Mouse (Mus musculus): ENCODE data around the gene Rabep1. TPM values are rescaled to one million over a fixed set of nuclear protein-coding genes. Genes with fewer than 3 reads are reported as not detected.

Gene Rabep1
- polyA plus RNA-seq, 1 experiment from 2014 or later, result 33.0 TPM

DNA sequence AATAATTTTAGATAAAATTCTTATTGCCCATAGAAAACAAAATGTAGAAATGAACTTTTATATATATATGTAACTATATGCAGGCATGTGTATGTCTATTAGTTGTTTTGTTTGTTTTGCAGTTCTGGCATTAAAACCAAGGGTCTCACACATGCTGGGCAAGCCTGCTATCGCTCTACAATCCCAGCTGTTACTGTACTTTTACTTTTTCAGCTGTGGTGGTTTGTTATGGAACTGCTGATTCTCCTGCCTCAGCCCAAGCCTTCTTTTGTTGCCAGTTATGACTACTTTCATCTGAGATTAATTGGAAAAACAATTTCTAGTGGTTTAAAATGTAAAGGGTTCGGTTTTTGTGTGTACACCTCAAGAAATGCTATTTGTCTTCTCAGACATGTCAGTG is 20.6 kb downstream of the Rabep1 start:
- H3K4me1 ChIP-seq (ENCODE audit: control insufficient read depth, insufficient read depth, low read length), result no peaks in the 10 kb centered on the region
- H3K36me3 ChIP-seq (ENCODE audit: control insufficient read depth, insufficient read depth, low read length), result no peaks in the 10 kb centered on the region
- WGBS, result 88% methylated on average over 2 of the region's 2 CpGs
- no peak for DNase-seq (ENCODE audit: low spot score)
- H3K9me3 ChIP-seq (ENCODE audit: control insufficient read depth, low read length), result no peaks in the 10 kb centered on the region
- H3K9ac ChIP-seq (ENCODE audit: low read length), result no peak overlapping the region
- H3K4me2 ChIP-seq (ENCODE audit: low read depth, severe bottlenecking), result no peak overlapping the region
- no peak overlapping the region for H3K27ac ChIP-seq (replicated peaks; ENCODE audit: low read depth, low read length)
- no peak for ATAC-seq (ENCODE audit: insufficient number of reproducible peaks, low FRiP score, low TSS enrichment, low read depth)
- H3K27me3 ChIP-seq (ENCODE audit: control insufficient read depth, insufficient read depth, low read length), result no peaks in the 10 kb centered on the region
- H3K4me3 ChIP-seq (ENCODE audit: low read depth, low read length), result no peak overlapping the region

DNA sequence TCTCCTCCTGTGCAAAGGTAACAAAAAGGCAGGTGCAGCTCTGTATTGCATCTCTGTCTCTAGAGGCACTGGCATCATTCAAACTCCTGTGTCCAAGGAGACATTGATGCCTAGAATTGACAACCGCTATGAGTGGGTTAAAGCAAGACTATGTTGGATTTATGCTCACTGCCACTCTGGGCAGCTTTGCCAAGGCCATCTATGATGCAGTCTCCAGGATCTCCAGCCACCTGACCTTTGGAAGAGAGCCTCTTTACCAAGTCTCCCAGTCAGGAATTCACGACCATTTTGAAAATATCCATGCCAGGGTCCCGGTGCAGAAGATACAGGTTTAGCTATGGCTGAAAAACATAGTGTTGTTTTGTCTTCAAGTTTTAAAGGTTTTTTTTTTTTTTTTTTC is 24.7 kb downstream of the Rabep1 start:
- ATAC-seq (ENCODE audit: insufficient number of reproducible peaks, low FRiP score, low TSS enrichment, low read depth) (no peak), DNase-seq (ENCODE audit: low spot score) (no peak)
- H3K4me2 ChIP-seq (ENCODE audit: low read depth, severe bottlenecking), result no peak overlapping the region
- no peak overlapping the region for H3K9ac ChIP-seq (ENCODE audit: low read length)
- H3K27me3 ChIP-seq (ENCODE audit: control insufficient read depth, insufficient read depth, low read length), result no peaks in the 10 kb centered on the region
- no peak overlapping the region for H3K4me3 ChIP-seq (ENCODE audit: low read depth, low read length)
- WGBS, result 90% methylated on average over 3 of the region's 3 CpGs
- no peaks in the 10 kb centered on the region for H3K9me3 ChIP-seq (ENCODE audit: control insufficient read depth, low read length)
- H3K27ac ChIP-seq (replicated peaks; ENCODE audit: low read depth, low read length), result no peak overlapping the region
- H3K4me1 ChIP-seq (ENCODE audit: control insufficient read depth, insufficient read depth, low read length), result no peaks in the 10 kb centered on the region
- no peaks in the 10 kb centered on the region for H3K36me3 ChIP-seq (ENCODE audit: control insufficient read depth, insufficient read depth, low read length)

DNA sequence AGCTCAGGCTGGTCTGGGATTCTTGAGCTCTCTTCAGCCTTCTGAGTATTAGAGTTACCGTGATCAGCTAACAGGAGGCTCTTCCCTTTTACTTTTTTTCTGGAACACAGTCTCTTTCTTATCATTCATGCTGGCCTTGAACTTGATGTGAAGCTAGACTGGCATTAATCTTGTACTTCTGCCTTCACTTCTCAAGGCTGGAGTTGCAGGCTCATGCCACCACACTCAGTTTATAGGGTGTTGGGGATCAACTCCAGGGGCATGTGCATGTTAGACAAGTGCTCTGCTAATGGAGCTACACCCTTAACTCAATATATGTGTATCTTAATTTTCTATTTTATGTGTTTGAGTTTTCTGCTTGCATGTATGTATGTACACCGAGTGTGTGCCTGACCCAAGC is 25.2 kb downstream of the Rabep1 start:
- ATAC-seq (ENCODE audit: insufficient number of reproducible peaks, low FRiP score, low TSS enrichment, low read depth), result no peak
- no peaks in the 10 kb centered on the region for H3K27me3 ChIP-seq (ENCODE audit: control insufficient read depth, insufficient read depth, low read length)
- no peaks in the 10 kb centered on the region for H3K4me1 ChIP-seq (ENCODE audit: control insufficient read depth, insufficient read depth, low read length)
- H3K27ac ChIP-seq (replicated peaks; ENCODE audit: low read depth, low read length), result no peak overlapping the region
- H3K9ac ChIP-seq (ENCODE audit: low read length), result no peak overlapping the region
- no peaks in the 10 kb centered on the region for H3K36me3 ChIP-seq (ENCODE audit: control insufficient read depth, insufficient read depth, low read length)
- no peak overlapping the region for H3K4me3 ChIP-seq (ENCODE audit: low read depth, low read length)
- DNase-seq (ENCODE audit: low spot score), result no peak
- H3K9me3 ChIP-seq (ENCODE audit: control insufficient read depth, low read length), result no peaks in the 10 kb centered on the region
- 87% methylated on average over 2 of the region's 2 CpGs for WGBS
- H3K4me2 ChIP-seq (ENCODE audit: low read depth, severe bottlenecking), result no peak overlapping the region

DNA sequence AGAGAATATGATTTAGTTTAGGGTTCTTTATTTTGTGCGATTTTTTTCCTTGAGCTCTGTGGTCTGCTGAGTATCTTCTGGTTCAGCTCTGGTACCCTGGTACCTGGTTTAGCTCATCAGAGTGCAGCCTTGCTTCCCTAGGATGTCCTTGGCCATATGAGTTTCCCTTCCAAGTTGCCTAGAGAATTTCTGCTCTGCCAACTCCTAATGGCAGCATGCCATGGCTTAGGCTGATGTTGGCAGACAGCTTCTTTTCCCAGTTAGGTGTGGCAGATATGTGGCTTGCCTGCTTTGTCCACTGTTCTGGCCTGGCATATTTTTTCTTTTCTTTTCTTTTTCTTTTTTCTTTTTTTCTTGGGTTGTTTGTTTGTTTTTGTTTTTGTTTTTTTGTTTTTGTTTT is 25.8 kb downstream of the Rabep1 start:
- ATAC-seq (ENCODE audit: insufficient number of reproducible peaks, low FRiP score, low TSS enrichment, low read depth) (no peak), DNase-seq (ENCODE audit: low spot score) (no peak)
- Histone ChIP-seq H3K9ac (ENCODE audit: low read length) (no peak overlapping the region), H3K4me1 (ENCODE audit: control insufficient read depth, insufficient read depth, low read length) (no peaks in the 10 kb centered on the region), H3K27ac (replicated peaks; ENCODE audit: low read depth, low read length) (no peak overlapping the region), H3K27me3 (ENCODE audit: control insufficient read depth, insufficient read depth, low read length) (no peaks in the 10 kb centered on the region), H3K4me3 (ENCODE audit: low read depth, low read length) (no peak overlapping the region), H3K9me3 (ENCODE audit: control insufficient read depth, low read length) (no peaks in the 10 kb centered on the region), H3K4me2 (ENCODE audit: low read depth, severe bottlenecking) (no peak overlapping the region), H3K36me3 (ENCODE audit: control insufficient read depth, insufficient read depth, low read length) (no peaks in the 10 kb centered on the region)
- 77% methylated on average over 1 of the region's 1 CpGs for WGBS

DNA sequence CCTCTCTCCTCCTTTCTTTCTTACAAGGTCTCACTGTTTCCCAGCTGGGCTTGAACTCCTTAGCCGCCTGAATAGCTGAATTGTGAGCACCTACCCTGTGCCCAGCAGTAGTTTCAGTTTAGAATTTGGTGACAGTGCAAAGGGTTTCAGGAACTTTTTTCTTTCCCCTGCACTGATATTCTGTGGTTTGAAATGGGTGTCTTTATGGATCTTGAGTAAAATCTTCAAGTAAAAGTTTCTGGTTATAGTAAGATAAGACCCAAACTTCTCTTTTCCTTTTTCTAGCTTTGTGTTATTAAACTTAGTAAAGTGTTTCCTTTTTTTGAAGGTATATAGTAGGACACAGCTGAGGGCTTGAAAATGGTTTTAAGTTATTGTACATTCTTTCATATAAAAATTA is 26.5 kb downstream of the Rabep1 start:
- whole genome bisulfite sequencing, result 82% methylated on average over 1 of the region's 1 CpGs
- Histone ChIP-seq H3K27ac (replicated peaks; ENCODE audit: low read depth, low read length) (no peak overlapping the region), H3K4me2 (ENCODE audit: low read depth, severe bottlenecking) (no peak overlapping the region), H3K4me3 (ENCODE audit: low read depth, low read length) (no peak overlapping the region), H3K9me3 (ENCODE audit: control insufficient read depth, low read length) (no peaks in the 10 kb centered on the region), H3K27me3 (ENCODE audit: control insufficient read depth, insufficient read depth, low read length) (no peaks in the 10 kb centered on the region), H3K4me1 (ENCODE audit: control insufficient read depth, insufficient read depth, low read length) (no peaks in the 10 kb centered on the region), H3K36me3 (ENCODE audit: control insufficient read depth, insufficient read depth, low read length) (no peaks in the 10 kb centered on the region), H3K9ac (ENCODE audit: low read length) (no peak overlapping the region)
- ATAC-seq (ENCODE audit: insufficient number of reproducible peaks, low FRiP score, low TSS enrichment, low read depth) (no peak), DNase-seq (ENCODE audit: low spot score) (no peak)

DNA sequence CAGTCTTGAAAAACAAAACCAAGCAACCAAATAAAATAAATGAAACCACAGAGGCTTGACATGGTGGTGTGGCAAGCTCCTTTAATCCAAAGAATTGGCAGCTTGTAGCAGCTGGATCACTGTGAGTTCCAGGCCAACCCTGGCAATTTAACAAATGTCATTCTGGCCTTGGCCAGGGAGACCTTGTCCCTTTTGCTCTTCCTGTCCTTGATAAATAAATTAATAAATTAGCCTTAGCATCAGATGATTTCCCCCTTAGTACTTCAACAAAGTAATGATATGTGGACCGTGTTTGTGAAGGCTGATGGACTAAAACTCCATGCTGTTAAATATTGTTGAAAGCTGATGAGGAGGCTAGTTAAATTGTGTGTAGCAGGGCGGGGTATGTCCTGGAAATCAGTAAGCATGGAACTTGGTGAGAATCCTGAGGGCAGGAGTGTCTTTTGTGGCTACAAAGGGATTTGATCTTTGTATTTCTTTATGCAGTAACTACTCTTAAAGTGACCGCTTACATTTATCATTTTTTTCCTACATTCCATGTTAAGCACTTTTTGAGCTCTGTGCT is 27.3 kb downstream of the Rabep1 start:
- H3K9ac ChIP-seq (ENCODE audit: low read length), result no peak overlapping the region
- H3K4me2 ChIP-seq (ENCODE audit: low read depth, severe bottlenecking), result no peak overlapping the region
- no peaks in the 10 kb centered on the region for H3K9me3 ChIP-seq (ENCODE audit: control insufficient read depth, low read length)
- ATAC-seq (ENCODE audit: insufficient number of reproducible peaks, low FRiP score, low TSS enrichment, low read depth), result no peak
- no peak overlapping the region for H3K27ac ChIP-seq (replicated peaks; ENCODE audit: low read depth, low read length)
- 90% methylated on average over 3 of the region's 3 CpGs for WGBS
- no peaks in the 10 kb centered on the region for H3K36me3 ChIP-seq (ENCODE audit: control insufficient read depth, insufficient read depth, low read length)
- H3K4me3 ChIP-seq (ENCODE audit: low read depth, low read length), result no peak overlapping the region
- H3K4me1 ChIP-seq (ENCODE audit: control insufficient read depth, insufficient read depth, low read length), result no peaks in the 10 kb centered on the region
- no peak for DNase-seq (ENCODE audit: low spot score)
- H3K27me3 ChIP-seq (ENCODE audit: control insufficient read depth, insufficient read depth, low read length), result no peaks in the 10 kb centered on the region

DNA sequence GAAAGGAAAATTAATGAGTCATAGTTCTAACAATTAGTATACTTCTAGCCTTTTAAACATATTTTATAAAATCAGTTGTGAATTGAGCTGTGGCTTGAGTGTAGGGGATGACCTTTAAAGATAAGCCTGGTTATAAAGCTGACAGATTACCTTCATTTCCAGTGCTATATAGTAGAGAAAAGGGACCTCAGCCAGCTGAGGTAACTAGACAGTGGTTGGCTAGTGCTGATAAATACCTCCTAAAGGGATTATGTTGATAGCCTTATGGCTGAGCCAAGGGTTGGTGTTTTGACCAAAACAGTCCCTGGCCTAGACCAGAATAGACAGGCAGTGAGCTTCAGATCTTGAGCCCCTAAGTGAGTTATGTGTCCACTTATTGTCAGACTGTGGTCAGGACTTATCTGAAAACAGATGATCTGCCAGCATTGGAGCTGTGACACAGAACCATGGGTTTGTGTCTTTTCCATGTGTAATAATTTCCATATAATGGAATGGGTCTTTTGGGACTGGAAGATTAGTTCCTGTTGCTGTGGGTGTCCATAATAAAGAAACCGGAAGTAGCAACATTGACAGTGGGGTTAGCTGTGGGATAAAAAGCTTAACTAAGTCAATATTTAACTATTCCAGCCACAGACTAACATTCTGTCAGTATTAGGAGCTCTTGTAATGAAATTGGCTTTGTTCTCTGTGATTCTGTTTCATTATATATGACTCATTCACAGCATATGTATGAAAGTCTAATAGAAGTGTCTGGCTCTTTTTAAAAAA is 29.5 kb downstream of the Rabep1 start:
- Histone ChIP-seq H3K4me2 (ENCODE audit: low read depth, severe bottlenecking) (no peak overlapping the region), H3K27ac (replicated peaks; ENCODE audit: low read depth, low read length) (no peak overlapping the region), H3K9me3 (ENCODE audit: control insufficient read depth, low read length) (no peaks in the 10 kb centered on the region), H3K4me1 (ENCODE audit: control insufficient read depth, insufficient read depth, low read length) (no peaks in the 10 kb centered on the region), H3K9ac (ENCODE audit: low read length) (no peak overlapping the region), H3K36me3 (ENCODE audit: control insufficient read depth, insufficient read depth, low read length) (no peaks in the 10 kb centered on the region), H3K27me3 (ENCODE audit: control insufficient read depth, insufficient read depth, low read length) (no peaks in the 10 kb centered on the region), H3K4me3 (ENCODE audit: low read depth, low read length) (no peak overlapping the region)
- ATAC-seq (ENCODE audit: insufficient number of reproducible peaks, low FRiP score, low TSS enrichment, low read depth) (no peak), DNase-seq (ENCODE audit: low spot score) (no peak)
- WGBS, result 98% methylated on average over 1 of the region's 1 CpGs

DNA sequence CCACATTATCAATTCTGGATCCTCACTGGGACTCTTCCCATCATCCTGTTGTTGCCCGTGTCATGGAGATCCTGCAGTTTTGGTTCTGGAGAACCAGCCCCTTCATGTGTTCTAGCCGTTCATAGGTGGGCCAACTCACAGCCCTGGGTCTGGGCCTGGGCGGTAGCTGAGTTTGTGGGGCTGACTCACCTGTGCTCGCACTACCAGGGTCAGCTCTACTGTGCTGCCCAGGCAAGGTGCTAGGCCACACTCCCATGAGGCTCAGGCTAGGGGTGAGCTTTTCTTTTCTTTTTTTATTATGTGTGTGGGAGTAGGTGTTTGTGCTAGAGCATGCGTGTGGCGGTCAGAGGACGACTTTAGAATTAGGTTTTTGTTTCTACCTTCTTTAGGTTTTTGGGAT is 33.1 kb downstream of the Rabep1 start:
- Histone ChIP-seq H3K4me1 (ENCODE audit: control insufficient read depth, insufficient read depth, low read length) (no peaks in the 10 kb centered on the region), H3K9me3 (ENCODE audit: control insufficient read depth, low read length) (no peaks in the 10 kb centered on the region), H3K27ac (replicated peaks; ENCODE audit: low read depth, low read length) (no peak overlapping the region), H3K27me3 (ENCODE audit: control insufficient read depth, insufficient read depth, low read length) (no peaks in the 10 kb centered on the region), H3K4me2 (ENCODE audit: low read depth, severe bottlenecking) (no peak overlapping the region), H3K9ac (ENCODE audit: low read length) (no peak overlapping the region), H3K4me3 (ENCODE audit: low read depth, low read length) (no peak overlapping the region), H3K36me3 (ENCODE audit: control insufficient read depth, insufficient read depth, low read length) (no peaks in the 10 kb centered on the region)
- ATAC-seq (ENCODE audit: insufficient number of reproducible peaks, low FRiP score, low TSS enrichment, low read depth) (no peak), DNase-seq (ENCODE audit: low spot score) (no peak)
- WGBS, result 92% methylated on average over 7 of the region's 7 CpGs
